Mouse (Mus musculus): ENCODE data around the gene Grk3.

The Grk3 gene

GRCm38 (mm10) chr5:113015236-113016061 lies at the start of gene Grk3:
TSS of gene Grk3 (minus strand) at chr5:113015791.
- DNase-seq (ENCODE audit: low read depth, low spot score): no peak

GRCm38 (mm10) chr5:113054308-113054707 lies 38.7 kb upstream of the Grk3 start:
- DNase-seq (ENCODE audit: low read depth, low spot score): no peak

- no peak for DNase-seq (ENCODE audit: low read depth, low spot score)
These were observed 35.1 kb upstream of the Grk3 start for GRCm38 (mm10) chr5:113050581-113051185.

GRCm38 (mm10) chr5:113049876-113050275 lies 34.3 kb upstream of the Grk3 start:
- DNase-seq (ENCODE audit: low read depth, low spot score): no peak

GRCm38 (mm10) chr5:113045511-113046273 lies 30.1 kb upstream of the Grk3 start:
- DNase-seq (ENCODE audit: low read depth, low spot score): no peak

- no peak for DNase-seq (ENCODE audit: low read depth, low spot score)
These were observed 27.9 kb upstream of the Grk3 start for GRCm38 (mm10) chr5:113043531-113043930.

GRCm38 (mm10) chr5:113041567-113042071 lies 26.0 kb upstream of the Grk3 start:
- no peak for DNase-seq (ENCODE audit: low read depth, low spot score)

- no peak for DNase-seq (ENCODE audit: low read depth, low spot score)
These were observed 25.2 kb upstream of the Grk3 start for GRCm38 (mm10) chr5:113040776-113041175.

- no peak for DNase-seq (ENCODE audit: low read depth, low spot score)
These were observed 23.0 kb upstream of the Grk3 start for GRCm38 (mm10) chr5:113038601-113039000.

- DNase-seq (ENCODE audit: low read depth, low spot score): no peak
These were observed 19.8 kb upstream of the Grk3 start for GRCm38 (mm10) chr5:113035094-113036047.

GRCm38 (mm10) chr5:113031201-113031754 lies 15.7 kb upstream of the Grk3 start:
- DNase-seq (ENCODE audit: low read depth, low spot score): no peak

- no peak for DNase-seq (ENCODE audit: low read depth, low spot score)
These were observed 14.5 kb upstream of the Grk3 start for GRCm38 (mm10) chr5:113030082-113030481.

- DNase-seq (ENCODE audit: low read depth, low spot score): no peak
These were observed 11.1 kb upstream of the Grk3 start for GRCm38 (mm10) chr5:113026706-113027105.

GRCm38 (mm10) chr5:113024154-113024764 lies 8.7 kb upstream of the Grk3 start:
- no peak for DNase-seq (ENCODE audit: low read depth, low spot score)

- DNase-seq (ENCODE audit: low read depth, low spot score): no peak
These were observed 2.6 kb upstream of the Grk3 start for GRCm38 (mm10) chr5:113018190-113018589.

GRCm38 (mm10) chr5:113017004-113017403 lies 1.4 kb upstream of the Grk3 start:
- DNase-seq (ENCODE audit: low read depth, low spot score): no peak

- no peak for DNase-seq (ENCODE audit: low read depth, low spot score)
These were observed 769 bp downstream of the Grk3 start for GRCm38 (mm10) chr5:113014808-113015235.

GRCm38 (mm10) chr5:113014111-113014807 lies 1.3 kb downstream of the Grk3 start:
- DNase-seq (ENCODE audit: low read depth, low spot score): no peak

- DNase-seq (ENCODE audit: low read depth, low spot score): no peak
These were observed 3.7 kb downstream of the Grk3 start for GRCm38 (mm10) chr5:113011926-113012325.

All from retina, adult 2 months (tissue).